Mouse (Mus musculus) CD4-positive helper T cell, adult 2 months (primary cell): ENCODE data around the gene Cep72.
"Not testable (repeated sequence)": the region's sequence is repeated elsewhere in the genome, so short reads cannot be mapped to it uniquely, and the experiment has no call there.

ENCODE experiments used
- DNase-seq: peaks from one replicate; pipeline ENCODE4 v3.0.0-alpha.2; 2012; ENCODE audit warnings: low read depth, missing footprints, low spot score

Gene Cep72

GRCm38 (mm10) chr13:74031133-74031532 lies 31.0 kb downstream of the Cep72 start:
- no peak for DNase-seq

GRCm38 (mm10) chr13:74030691-74031090 lies 31.4 kb downstream of the Cep72 start:
- DNase-seq = no peak

- no peak for DNase-seq
Observed at GRCm38 (mm10) chr13:74029013-74029412, 33.1 kb downstream of the Cep72 start.

GRCm38 (mm10) chr13:74028116-74028515 lies 34.0 kb downstream of the Cep72 start:
- no peak for DNase-seq

GRCm38 (mm10) chr13:74026215-74026614 lies 35.9 kb downstream of the Cep72 start:
- DNase-seq = peak; percentile 19

GRCm38 (mm10) chr13:74025151-74026081 lies 36.7 kb downstream of the Cep72 start:
- peak; percentile 55 for DNase-seq

GRCm38 (mm10) chr13:74019006-74019405 lies 43.1 kb downstream of the Cep72 start:
- DNase-seq = not testable (repeated sequence)

GRCm38 (mm10) chr13:74017426-74017825 lies 44.7 kb downstream of the Cep72 start:
- no peak for DNase-seq

- DNase-seq = no peak
Observed at GRCm38 (mm10) chr13:74015908-74016307, 46.2 kb downstream of the Cep72 start.

- DNase-seq = no peak
Observed at GRCm38 (mm10) chr13:74010678-74011077, 51.4 kb downstream of the Cep72 start.

- DNase-seq = peak; percentile 32
Observed at GRCm38 (mm10) chr13:74009791-74010614, 52.1 kb downstream of the Cep72 start.

- peak; percentile 91 for DNase-seq
Observed at GRCm38 (mm10) chr13:74008948-74009718, 53.0 kb downstream of the Cep72 start, which contains the start of gene Tppp. Gene Tppp, plus strand, starts transcription at chr13:74009407.

- not testable (repeated sequence) for DNase-seq
Observed at GRCm38 (mm10) chr13:74008216-74008615, 53.9 kb downstream of the Cep72 start.

GRCm38 (mm10) chr13:74006881-74007280 lies 55.2 kb downstream of the Cep72 start:
- not testable (repeated sequence) for DNase-seq

- DNase-seq = no peak
Observed at GRCm38 (mm10) chr13:74001492-74001891, 60.6 kb downstream of the Cep72 start.

- DNase-seq = no peak
Observed at GRCm38 (mm10) chr13:74000961-74001360, 61.1 kb downstream of the Cep72 start.

- DNase-seq = no peak
Observed at GRCm38 (mm10) chr13:74000519-74000918, 61.6 kb downstream of the Cep72 start.

GRCm38 (mm10) chr13:73996456-73996855 lies 65.6 kb downstream of the Cep72 start:
- DNase-seq = no peak

GRCm38 (mm10) chr13:73991267-73991666 lies 70.8 kb downstream of the Cep72 start:
- DNase-seq = no peak

GRCm38 (mm10) chr13:73990761-73991160 lies 71.3 kb downstream of the Cep72 start:
- no peak for DNase-seq

GRCm38 (mm10) chr13:73990325-73990724 lies 71.8 kb downstream of the Cep72 start:
- no peak for DNase-seq
